Mouse (Mus musculus) hindbrain, embryonic 11.5 days (tissue): ENCODE results near the gene Bri3bp. TPM values are rescaled to one million over a fixed set of nuclear protein-coding genes. Genes with fewer than 3 reads are reported as not detected.

Experiments used
- ATAC-seq: fragments of 200-750 bp; cut with Nextera tagmentation; 2 replicates; pipeline ENCODE4 v1.8.0; 2017; ENCODE audit warnings: mild to moderate bottlenecking, moderate TSS enrichment, moderate library complexity; ENCODE audit not compliant: low FRiP score
- DNase-seq: peaks from one replicate; pipeline ENCODE4 v3.0.0-alpha.2; 2015; ENCODE audit warnings: low spot score
- H3K27ac ChIP-seq: fragments of 300-500 bp; sonication (generic); 2 replicates; pipeline ENCODE4 v1.5.1; 2014; ENCODE audit warnings: mild to moderate bottlenecking, low read depth, low read length
- H3K27me3 ChIP-seq: fragments of 300-500 bp; sonication (generic); 2 replicates; pipeline ENCODE4 v1.6.1; 2014; ENCODE audit warnings: mild to moderate bottlenecking, low read length, moderate library complexity, mixed read lengths; ENCODE audit not compliant: control insufficient read depth, insufficient read depth
- H3K36me3 ChIP-seq: fragments of 300-500 bp; sonication (generic); 2 replicates; pipeline ENCODE4 v1.6.1; 2014; ENCODE audit warnings: mild to moderate bottlenecking, low read length, moderate library complexity, mixed read lengths; ENCODE audit not compliant: control insufficient read depth, insufficient read depth
- H3K4me1 ChIP-seq: fragments of 300-500 bp; sonication (generic); replicated peaks from 2 replicates; pipeline ENCODE4 v1.6.1; 2014; ENCODE audit warnings: low read length, mixed read lengths; ENCODE audit not compliant: control insufficient read depth, insufficient read depth
- H3K4me2 ChIP-seq: fragments of 300-500 bp; sonication (generic); replicated peaks from 2 replicates; pipeline ENCODE4 v1.6.1; 2014; ENCODE audit warnings: mild to moderate bottlenecking, low read depth, low read length
- H3K4me3 ChIP-seq: fragments of 300-500 bp; sonication (generic); 2 replicates; pipeline ENCODE4 v1.5.1; 2014; ENCODE audit warnings: low read depth, low read length
- H3K9ac ChIP-seq: fragments of 300-500 bp; sonication (generic); 2 replicates; pipeline ENCODE4 v1.6.1; 2014; ENCODE audit warnings: low read depth, low read length
- H3K9me3 ChIP-seq: fragments of 300-500 bp; sonication (generic); 2 replicates; pipeline ENCODE4 v1.6.1; 2016; ENCODE audit warnings: low read length; ENCODE audit not compliant: control insufficient read depth
- WGBS: fragments of 180-500 bp; shearing (Covaris S2); extraction: QIAGEN DNeasy Blood & Tissue Kit; methylation state at CpG from one replicate; pipeline ENCODE4 v1.1.7; 2014; 5-methylcytosine and 5-hydroxymethylcytosine counted together
- polyA plus RNA-seq: library from polyadenylated mRNA; unstranded; fragments of >200 nt; fragmentation: Nextera tagmentation; extraction: Ambion mirVana; gene quantifications from 2 replicates; pipeline ENCODE4 v1.2.1, GENCODE M21; 2014

Gene Bri3bp
- polyA plus RNA-seq, 1 experiment from 2014 or later = 30.8 TPM

- no peak for DNase-seq
- H3K9me3 ChIP-seq = no peaks in the 10 kb centered on the region
- ATAC-seq = no peak
- no peaks in the 10 kb centered on the region for H3K36me3 ChIP-seq
- H3K4me3 ChIP-seq = no peak overlapping the region
- WGBS = 87% methylated on average over 9 of the region's 9 CpGs
- H3K27ac ChIP-seq = no peak overlapping the region
- no peak overlapping the region for H3K9ac ChIP-seq
- H3K4me2 ChIP-seq = no peak overlapping the region
- no peaks in the 10 kb centered on the region for H3K27me3 ChIP-seq
- peaks cover 5% of the 10 kb centered on the region for H3K4me1 ChIP-seq
These were observed 31.6 kb downstream of the Bri3bp start for GRCm38 (mm10) chr5:125472796-125473475.

GRCm38 (mm10) chr5:125475030-125475429 is 33.7 kb downstream of the Bri3bp start:
- ATAC-seq = no peak
- 61% methylated on average over 12 of the region's 12 CpGs for WGBS
- Histone ChIP-seq H3K4me1 (peaks cover 5% of the 10 kb centered on the region), H3K36me3 (no peaks in the 10 kb centered on the region), H3K4me3 (peak overlapping the region; percentile 72), H3K4me2 (peak overlapping the region; percentile 92), H3K27me3 (no peaks in the 10 kb centered on the region), H3K27ac (no peak overlapping the region), H3K9me3 (no peaks in the 10 kb centered on the region), H3K9ac (peak overlapping the region; percentile 47; the same call in 1 of the 2 replicates)
- no peak for DNase-seq

GRCm38 (mm10) chr5:125475601-125476285 is 34.4 kb downstream of the Bri3bp start, which contains the start of gene Aacs:
Gene Aacs, plus strand, starts transcription at chr5:125475814.
- under 1% methylated on average over 59 of the region's 60 CpGs for WGBS
- Histone ChIP-seq H3K4me3 (peak within 1 kb of the TSS; percentile 72), H3K4me2 (peak within 1 kb of the TSS; percentile 92), H3K9ac (peak within 1 kb of the TSS; percentile 72), H3K4me1 (peaks cover 5% of the 10 kb centered on the region), H3K36me3 (no peaks in the 10 kb centered on the region), H3K27me3 (no peaks in the 10 kb centered on the region), H3K9me3 (no peaks in the 10 kb centered on the region), H3K27ac (peak within 1 kb of the TSS; percentile 58)
- peak; percentile 87 for ATAC-seq
- DNase-seq = peak; percentile 97

- Histone ChIP-seq H3K27ac (peak overlapping the region; percentile 58), H3K4me1 (peaks cover 5% of the 10 kb centered on the region), H3K9ac (peak overlapping the region; percentile 72), H3K9me3 (no peaks in the 10 kb centered on the region), H3K27me3 (no peaks in the 10 kb centered on the region), H3K4me2 (peak overlapping the region; percentile 92), H3K4me3 (peak overlapping the region; percentile 72), H3K36me3 (no peaks in the 10 kb centered on the region)
- 14% methylated on average over 5 of the region's 5 CpGs for WGBS
- DNase-seq = no peak
- peak; percentile 50 for ATAC-seq
These were observed 34.9 kb downstream of the Bri3bp start for GRCm38 (mm10) chr5:125476286-125476625.

- peak overlapping the region; percentile 72 for H3K4me3 ChIP-seq
- H3K27me3 ChIP-seq = no peaks in the 10 kb centered on the region
- peak overlapping the region; percentile 92 for H3K4me2 ChIP-seq
- WGBS = 61% methylated on average over 7 of the region's 7 CpGs
- H3K4me1 ChIP-seq = peaks cover 5% of the 10 kb centered on the region
- no peaks in the 10 kb centered on the region for H3K36me3 ChIP-seq
- H3K9me3 ChIP-seq = no peaks in the 10 kb centered on the region
- no peak for ATAC-seq
- peak overlapping the region; percentile 72; the same call in 1 of the 2 replicates for H3K9ac ChIP-seq
- H3K27ac ChIP-seq = no peak overlapping the region
- no peak for DNase-seq
These were observed 35.4 kb downstream of the Bri3bp start for GRCm38 (mm10) chr5:125476799-125477198.

GRCm38 (mm10) chr5:125477533-125477932 is 36.2 kb downstream of the Bri3bp start:
- H3K9ac ChIP-seq = no peak overlapping the region
- DNase-seq (no peak), ATAC-seq (no peak)
- peak overlapping the region; percentile 92 for H3K4me2 ChIP-seq
- peak overlapping the region; percentile 72; the same call in 1 of the 2 replicates for H3K4me3 ChIP-seq
- no peak overlapping the region for H3K27ac ChIP-seq
- H3K4me1 ChIP-seq = peaks cover 5% of the 10 kb centered on the region
- no peaks in the 10 kb centered on the region for H3K36me3 ChIP-seq
- WGBS = 69% methylated on average over 7 of the region's 7 CpGs
- no peaks in the 10 kb centered on the region for H3K9me3 ChIP-seq
- H3K27me3 ChIP-seq = no peaks in the 10 kb centered on the region

- WGBS = 88% methylated on average over 7 of the region's 7 CpGs
- H3K9ac ChIP-seq = no peak overlapping the region
- no peaks in the 10 kb centered on the region for H3K9me3 ChIP-seq
- DNase-seq (no peak), ATAC-seq (no peak)
- H3K36me3 ChIP-seq = no peaks in the 10 kb centered on the region
- H3K4me2 ChIP-seq = no peak overlapping the region
- H3K27me3 ChIP-seq = no peaks in the 10 kb centered on the region
- peaks cover 5% of the 10 kb centered on the region for H3K4me1 ChIP-seq
- H3K4me3 ChIP-seq = no peak overlapping the region
- H3K27ac ChIP-seq = no peak overlapping the region
These were observed 36.7 kb downstream of the Bri3bp start for GRCm38 (mm10) chr5:125478037-125478436.

- Histone ChIP-seq H3K27me3 (no peaks in the 10 kb centered on the region), H3K36me3 (no peaks in the 10 kb centered on the region), H3K4me3 (no peak overlapping the region), H3K9ac (no peak overlapping the region), H3K4me2 (no peak overlapping the region), H3K27ac (no peak overlapping the region), H3K9me3 (no peaks in the 10 kb centered on the region), H3K4me1 (peaks cover 5% of the 10 kb centered on the region)
- ATAC-seq (no peak), DNase-seq (no peak)
- 92% methylated on average over 3 of the region's 3 CpGs for WGBS
These were observed 38.0 kb downstream of the Bri3bp start for GRCm38 (mm10) chr5:125479376-125479775.
